Mouse (Mus musculus): ENCODE measurements around the gene Zswim3. TPM values are rescaled to one million over a fixed set of nuclear protein-coding genes. Genes with fewer than 3 reads are reported as not detected.
"Not testable (repeated sequence)": the region's sequence is repeated elsewhere in the genome, so short reads cannot be mapped to it uniquely, and the experiment has no call there.

Zswim3 gene
- total and polyA plus RNA-seq, 2 experiments = 0.82 to 0.83 TPM

- DNase-seq (ENCODE audit: extremely low read depth, low read depth, low spot score) = no peak
- 65% methylated on average over 3 of the region's 3 CpGs for WGBS
- no peak overlapping the region for H3K27ac ChIP-seq (replicated peaks; ENCODE audit: insufficient read depth, low read depth, low read length)
- no peak overlapping the region for H3K9ac ChIP-seq (ENCODE audit: low read depth, low read length)
- TF ChIP-seq POLR2A (IDR thresholded peaks at IDR 0.05; ENCODE audit: extremely low read depth, insufficient read depth, low read length) = no peak
- TF ChIP-seq CTCF (IDR thresholded peaks at IDR 0.05; ENCODE audit: low read depth, low read length) = peak; percentile 44; the same call in 1 of the 2 replicates
- no peak overlapping the region for H3K4me3 ChIP-seq (ENCODE audit: insufficient read depth, low read depth, low read length)
- H3K36me3 ChIP-seq (ENCODE audit: control insufficient read depth, insufficient read depth, low read length) = no peaks in the 10 kb centered on the region
- H3K79me2 ChIP-seq (ENCODE audit: control insufficient read depth, insufficient read depth, low read length) = no peaks in the 10 kb centered on the region
- no peaks in the 10 kb centered on the region for H3K4me1 ChIP-seq (ENCODE audit: control insufficient read depth, insufficient read depth, low read length)
- no peaks in the 10 kb centered on the region for H3K27me3 ChIP-seq (ENCODE audit: control insufficient read depth, insufficient read depth, low read length)
Measured at GRCm38 (mm10) chr2:164845782-164846181, 40.9 kb downstream of the Zswim3 start.

DNA sequence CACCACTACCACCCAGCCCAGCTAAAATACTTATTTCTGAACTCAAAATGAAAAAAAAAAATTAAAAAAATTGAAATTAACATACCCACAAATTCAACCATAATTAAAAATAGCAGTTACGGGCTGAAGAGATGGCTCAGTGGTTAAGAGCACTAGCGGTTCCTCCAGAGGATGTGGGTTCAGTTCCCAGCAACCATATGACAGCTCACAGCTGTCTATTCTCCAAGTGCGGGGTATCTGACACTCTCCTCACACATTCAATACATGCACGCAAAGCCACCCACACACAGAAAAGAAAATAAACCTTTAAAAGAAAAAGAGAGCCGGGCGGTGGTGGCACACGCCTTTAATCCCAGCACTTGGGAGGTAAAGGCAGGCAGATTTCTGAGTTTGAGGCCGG, 45.2 kb downstream of the Zswim3 start:
- Histone ChIP-seq H3K4me1 (ENCODE audit: control insufficient read depth, insufficient read depth, low read length) (no peaks in the 10 kb centered on the region), H3K4me3 (ENCODE audit: insufficient read depth, low read depth, low read length) (no peak overlapping the region), H3K79me2 (ENCODE audit: control insufficient read depth, insufficient read depth, low read length) (no peaks in the 10 kb centered on the region), H3K9ac (ENCODE audit: low read depth, low read length) (no peak overlapping the region), H3K27me3 (ENCODE audit: control insufficient read depth, insufficient read depth, low read length) (no peaks in the 10 kb centered on the region), H3K36me3 (ENCODE audit: control insufficient read depth, insufficient read depth, low read length) (no peaks in the 10 kb centered on the region; the same call in 1 of the 2 replicates), H3K27ac (replicated peaks; ENCODE audit: insufficient read depth, low read depth, low read length) (no peak overlapping the region)
- TF ChIP-seq POLR2A (IDR thresholded peaks at IDR 0.05; ENCODE audit: extremely low read depth, insufficient read depth, low read length) (no peak), CTCF (IDR thresholded peaks at IDR 0.05; ENCODE audit: low read depth, low read length) (no peak)
- DNase-seq (ENCODE audit: extremely low read depth, low read depth, low spot score) = no peak
- WGBS = 90% methylated on average over 8 of the region's 8 CpGs

- peak; percentile 81 for DNase-seq (ENCODE audit: extremely low read depth, low read depth, low spot score)
- 66% methylated on average over 5 of the region's 5 CpGs for WGBS
Measured at GRCm38 (mm10) chr2:164855572-164855971, 50.7 kb downstream of the Zswim3 start.

GRCm38 (mm10) chr2:164856309-164857100, 51.6 kb downstream of the Zswim3 start:
- no peaks in the 10 kb centered on the region for H3K27me3 ChIP-seq (ENCODE audit: control insufficient read depth, insufficient read depth, low read length)
- peak; percentile 84 for DNase-seq (ENCODE audit: extremely low read depth, low read depth, low spot score)
- WGBS = 2% methylated on average over 42 of the region's 42 CpGs
- H3K79me2 ChIP-seq (ENCODE audit: control insufficient read depth, insufficient read depth, low read length) = no peaks in the 10 kb centered on the region
- H3K27ac ChIP-seq (replicated peaks; ENCODE audit: insufficient read depth, low read depth, low read length) = peak overlapping the region; percentile 58
- TF ChIP-seq POLR2A (IDR thresholded peaks at IDR 0.05; ENCODE audit: extremely low read depth, insufficient read depth, low read length) = no peak
- no peak; the same call in 1 of the 2 replicates for TF ChIP-seq CTCF (IDR thresholded peaks at IDR 0.05; ENCODE audit: low read depth, low read length)
- peaks cover 13% of the 10 kb centered on the region for H3K4me1 ChIP-seq (ENCODE audit: control insufficient read depth, insufficient read depth, low read length)
- peak overlapping the region; percentile 76 for H3K9ac ChIP-seq (ENCODE audit: low read depth, low read length)
- no peaks in the 10 kb centered on the region; the same call in 1 of the 2 replicates for H3K36me3 ChIP-seq (ENCODE audit: control insufficient read depth, insufficient read depth, low read length)
- peak overlapping the region; percentile 77 for H3K4me3 ChIP-seq (ENCODE audit: insufficient read depth, low read depth, low read length)

More at GRCm38 (mm10) chr2:164855572-164855971, 50.7 kb downstream of the Zswim3 start:
- not testable (repeated sequence) for H3K79me2 ChIP-seq (ENCODE audit: control insufficient read depth, insufficient read depth, low read length); H3K27ac ChIP-seq (replicated peaks; ENCODE audit: insufficient read depth, low read depth, low read length); H3K9ac ChIP-seq (ENCODE audit: low read depth, low read length); H3K36me3 ChIP-seq (ENCODE audit: control insufficient read depth, insufficient read depth, low read length); H3K27me3 ChIP-seq (ENCODE audit: control insufficient read depth, insufficient read depth, low read length); H3K4me3 ChIP-seq (ENCODE audit: insufficient read depth, low read depth, low read length)
- H3K4me1 ChIP-seq (ENCODE audit: control insufficient read depth, insufficient read depth, low read length) = peaks cover 13% of the 10 kb centered on the region

- Histone ChIP-seq H3K4me3 (ENCODE audit: insufficient read depth, low read depth, low read length) (peak within 1 kb of the TSS; percentile 77), H3K79me2 (ENCODE audit: control insufficient read depth, insufficient read depth, low read length) (no peaks in the 10 kb centered on the region), H3K27ac (replicated peaks; ENCODE audit: insufficient read depth, low read depth, low read length) (peak within 1 kb of the TSS; percentile 58), H3K9ac (ENCODE audit: low read depth, low read length) (peak within 1 kb of the TSS; percentile 76), H3K36me3 (ENCODE audit: control insufficient read depth, insufficient read depth, low read length) (no peaks in the 10 kb centered on the region; the same call in 1 of the 2 replicates), H3K27me3 (ENCODE audit: control insufficient read depth, insufficient read depth, low read length) (no peaks in the 10 kb centered on the region), H3K4me1 (ENCODE audit: control insufficient read depth, insufficient read depth, low read length) (peaks cover 13% of the 10 kb centered on the region)
- no peak for DNase-seq (ENCODE audit: extremely low read depth, low read depth, low spot score)
- WGBS = 7% methylated on average over 47 of the region's 47 CpGs
- TF ChIP-seq CTCF (IDR thresholded peaks at IDR 0.05; ENCODE audit: low read depth, low read length) (no peak), POLR2A (IDR thresholded peaks at IDR 0.05; ENCODE audit: extremely low read depth, insufficient read depth, low read length) (no peak)
Measured at GRCm38 (mm10) chr2:164857101-164857821, 52.4 kb downstream of the Zswim3 start, which contains the start of gene Pltp. TSS of gene Pltp (minus strand) at chr2:164857711.

Data from liver, adult 2 months (tissue).